Mouse (Mus musculus) intestine, embryonic 15.5 days (tissue): ENCODE measurements at regions not wholly inside any gene's neighbourhood (a gene's known extent, or its start where the extent isn't known, plus 50 kb on each side); places are given as distances from the start of the nearest gene placed in this dataset.
A peak's percentile ranks its signal among the peaks of the same experiment; 100 is the strongest.

Experiments
- ATAC-seq: fragments of 200-750 bp; cut with Nextera tagmentation; 2 replicates; pipeline ENCODE4 v1.8.0; 2017; ENCODE audit warnings: moderate TSS enrichment, moderate library complexity
- H3K27ac ChIP-seq: fragments of 300-500 bp; sonication (generic); 2 replicates; pipeline ENCODE4 v1.5.1; 2015; ENCODE audit warnings: mild to moderate bottlenecking, inconsistent platforms
- H3K27me3 ChIP-seq: fragments of 300-500 bp; sonication (generic); replicated peaks from 2 replicates; pipeline ENCODE4 v1.6.1; 2015; ENCODE audit warnings: inconsistent platforms
- H3K36me3 ChIP-seq: fragments of 300-500 bp; sonication (generic); 2 replicates; pipeline ENCODE4 v1.6.1; 2015; ENCODE audit warnings: inconsistent platforms
- H3K4me1 ChIP-seq: fragments of 300-500 bp; sonication (generic); replicated peaks from 2 replicates; pipeline ENCODE4 v1.6.1; 2015; ENCODE audit warnings: inconsistent platforms
- H3K4me2 ChIP-seq: fragments of 300-500 bp; sonication (generic); replicated peaks from 2 replicates; pipeline ENCODE4 v1.6.1; 2015; ENCODE audit warnings: mild to moderate bottlenecking, inconsistent platforms
- H3K4me3 ChIP-seq: fragments of 300-500 bp; sonication (generic); replicated peaks from 2 replicates; pipeline ENCODE4 v1.5.1; 2015; ENCODE audit warnings: inconsistent platforms
- H3K9ac ChIP-seq: fragments of 300-500 bp; sonication (generic); 2 replicates; pipeline ENCODE4 v1.6.1; 2015; ENCODE audit warnings: inconsistent platforms
- H3K9me3 ChIP-seq: fragments of 300-500 bp; sonication (generic); 2 replicates; pipeline ENCODE4 v1.6.1; 2016; ENCODE audit warnings: inconsistent platforms
- WGBS: fragments of 180-500 bp; shearing (Covaris S2); methylation state at CpG from one replicate; pipeline ENCODE4 v1.1.7; 2015; 5-methylcytosine and 5-hydroxymethylcytosine counted together

DNA sequence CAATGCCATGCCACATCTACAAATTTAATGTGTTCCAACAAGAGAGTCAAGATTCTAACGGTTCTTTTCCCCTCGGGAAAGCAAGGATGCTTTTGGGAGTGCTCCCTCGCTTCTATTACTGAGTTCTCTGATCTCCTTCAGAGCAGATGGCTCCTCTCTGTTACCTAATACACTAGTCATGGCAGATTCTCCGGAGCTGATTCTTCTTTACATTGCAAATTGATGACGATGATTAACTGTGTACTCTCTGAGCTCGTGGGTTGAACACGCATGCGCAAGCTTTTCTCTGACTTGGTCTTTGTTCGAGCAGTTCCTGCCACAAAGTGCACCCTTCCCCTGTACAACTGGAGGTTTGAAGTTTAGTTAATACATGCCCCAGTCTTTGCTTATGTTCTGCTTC, 471.5 kb upstream of the Tenm4 start:
- H3K9ac ChIP-seq = no peak overlapping the region
- no peaks in the 10 kb centered on the region for H3K9me3 ChIP-seq
- no peak overlapping the region for H3K4me2 ChIP-seq
- H3K27me3 ChIP-seq = no peaks in the 10 kb centered on the region
- no peaks in the 10 kb centered on the region for H3K4me1 ChIP-seq
- H3K27ac ChIP-seq = no peak overlapping the region
- WGBS = 75% methylated on average over 9 of the region's 9 CpGs
- ATAC-seq = no peak
- no peak overlapping the region for H3K4me3 ChIP-seq
- H3K36me3 ChIP-seq = no peaks in the 10 kb centered on the region

DNA sequence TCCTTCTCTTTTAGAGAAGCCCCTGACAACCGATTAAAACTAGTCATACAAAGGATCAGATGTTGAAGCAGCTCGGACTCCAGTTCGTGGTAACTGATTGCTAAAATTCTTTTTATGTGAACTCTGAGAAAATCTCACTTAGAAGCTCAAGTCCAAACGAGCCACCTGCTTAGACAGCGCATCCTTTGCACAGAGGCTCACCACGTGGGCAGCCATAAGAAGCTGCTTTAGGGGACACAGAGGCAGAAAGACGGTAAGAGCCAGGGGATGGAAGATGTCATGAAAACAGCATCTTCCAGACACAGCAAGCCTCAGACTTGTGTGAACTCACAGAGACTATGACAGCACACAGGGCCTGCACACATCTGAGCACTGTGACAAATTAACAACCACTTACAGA, 461.0 kb upstream of the Tenm4 start:
- no peaks in the 10 kb centered on the region for H3K27me3 ChIP-seq
- no peak for ATAC-seq
- no peaks in the 10 kb centered on the region for H3K36me3 ChIP-seq
- 76% methylated on average over 7 of the region's 7 CpGs for WGBS
- no peak overlapping the region for H3K27ac ChIP-seq
- H3K9me3 ChIP-seq = no peaks in the 10 kb centered on the region
- no peak overlapping the region for H3K9ac ChIP-seq
- no peak overlapping the region for H3K4me3 ChIP-seq
- H3K4me2 ChIP-seq = no peak overlapping the region
- H3K4me1 ChIP-seq = no peaks in the 10 kb centered on the region

DNA sequence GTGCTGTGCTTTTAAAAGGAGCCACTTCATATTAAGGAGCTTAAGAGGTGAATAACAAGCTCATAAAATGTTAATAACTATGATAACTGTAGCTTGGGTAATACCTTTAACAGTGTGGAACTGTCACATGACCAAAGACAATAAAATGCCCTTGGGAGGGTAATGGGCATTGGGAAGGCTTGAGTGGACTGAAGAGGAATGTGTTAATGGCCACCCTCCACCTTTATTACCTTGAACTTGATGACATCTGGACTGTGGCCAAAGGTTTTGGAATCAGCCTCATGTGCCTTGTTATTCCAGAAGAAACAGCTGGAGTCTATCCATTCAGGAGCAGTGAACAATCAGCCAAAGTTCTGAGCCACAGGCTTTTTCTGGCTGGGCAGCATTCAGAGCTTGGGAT, 451.0 kb upstream of the Tenm4 start:
- no peak overlapping the region for H3K27ac ChIP-seq
- no peak overlapping the region for H3K9ac ChIP-seq
- no peak overlapping the region for H3K4me2 ChIP-seq
- no peaks in the 10 kb centered on the region for H3K36me3 ChIP-seq
- H3K27me3 ChIP-seq = no peaks in the 10 kb centered on the region
- no peak overlapping the region for H3K4me3 ChIP-seq
- no peaks in the 10 kb centered on the region for H3K4me1 ChIP-seq
- ATAC-seq = peak; percentile 74
- no peaks in the 10 kb centered on the region for H3K9me3 ChIP-seq

DNA sequence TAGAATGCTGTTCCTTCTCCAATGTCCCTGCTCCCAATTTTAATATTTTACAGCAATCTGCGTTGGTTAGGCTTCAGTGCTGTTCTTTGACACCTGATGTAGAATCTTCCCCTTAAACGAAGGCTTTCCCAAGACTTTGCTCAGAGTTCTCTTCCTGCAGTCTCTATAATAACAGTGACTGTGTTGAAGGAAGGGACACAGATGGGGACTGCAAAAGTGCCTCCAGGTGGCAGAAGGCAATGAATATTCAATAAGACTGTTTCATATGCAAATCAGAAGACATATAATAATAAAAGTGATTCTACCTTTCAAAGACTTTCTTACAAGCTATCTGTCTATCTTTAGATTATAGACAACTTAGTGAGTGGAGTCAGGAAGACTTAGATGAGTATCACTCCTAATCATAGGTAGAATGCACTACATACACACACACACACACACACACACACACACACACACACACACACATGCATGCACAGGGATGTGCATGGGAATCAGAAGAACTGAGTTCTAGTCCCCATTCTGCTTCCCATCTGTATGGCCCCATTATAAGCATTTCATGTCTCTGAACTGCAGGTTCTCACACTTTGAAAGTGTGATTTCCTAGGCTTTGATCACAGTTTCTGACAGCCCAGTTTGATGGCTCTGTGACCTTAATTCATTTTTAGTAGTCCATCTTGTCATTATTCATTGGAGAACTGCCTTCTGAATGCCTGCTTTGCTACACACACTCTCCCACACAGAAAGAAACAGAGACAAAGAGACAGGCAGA, 445.1 kb upstream of the Tenm4 start:
- Histone ChIP-seq H3K4me3 (no peak overlapping the region), H3K4me1 (no peaks in the 10 kb centered on the region), H3K4me2 (no peak overlapping the region), H3K27ac (no peak overlapping the region), H3K9me3 (no peaks in the 10 kb centered on the region), H3K36me3 (no peaks in the 10 kb centered on the region), H3K27me3 (no peaks in the 10 kb centered on the region), H3K9ac (no peak overlapping the region)
- ATAC-seq = no peak
- 77% methylated on average over 2 of the region's 2 CpGs for WGBS

DNA sequence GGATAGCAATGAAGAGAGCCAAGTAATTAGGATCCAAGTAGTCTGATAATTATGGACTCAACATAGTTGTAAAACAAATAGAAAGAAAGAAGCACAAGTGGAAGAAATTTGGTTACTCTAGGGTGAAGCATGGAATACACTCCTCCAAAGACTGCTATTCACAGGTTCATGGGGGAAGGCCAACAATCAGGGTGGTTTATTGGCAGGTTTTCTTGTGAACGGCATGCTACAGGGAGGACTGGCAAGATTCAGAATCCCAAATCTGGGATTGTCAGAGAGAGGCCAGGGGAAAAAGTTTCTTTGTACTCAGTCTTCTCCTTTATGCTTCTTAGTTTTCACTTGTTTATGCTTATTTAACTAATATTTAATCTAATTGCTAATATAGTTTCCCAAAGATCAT, 437.2 kb upstream of the Tenm4 start:
- no peak overlapping the region for H3K4me2 ChIP-seq
- H3K36me3 ChIP-seq = no peaks in the 10 kb centered on the region
- 83% methylated on average over 1 of the region's 1 CpGs for WGBS
- H3K27me3 ChIP-seq = no peaks in the 10 kb centered on the region
- no peak overlapping the region for H3K27ac ChIP-seq
- no peak for ATAC-seq
- H3K9me3 ChIP-seq = no peaks in the 10 kb centered on the region
- no peaks in the 10 kb centered on the region for H3K4me1 ChIP-seq
- H3K9ac ChIP-seq = no peak overlapping the region
- no peak overlapping the region for H3K4me3 ChIP-seq

DNA sequence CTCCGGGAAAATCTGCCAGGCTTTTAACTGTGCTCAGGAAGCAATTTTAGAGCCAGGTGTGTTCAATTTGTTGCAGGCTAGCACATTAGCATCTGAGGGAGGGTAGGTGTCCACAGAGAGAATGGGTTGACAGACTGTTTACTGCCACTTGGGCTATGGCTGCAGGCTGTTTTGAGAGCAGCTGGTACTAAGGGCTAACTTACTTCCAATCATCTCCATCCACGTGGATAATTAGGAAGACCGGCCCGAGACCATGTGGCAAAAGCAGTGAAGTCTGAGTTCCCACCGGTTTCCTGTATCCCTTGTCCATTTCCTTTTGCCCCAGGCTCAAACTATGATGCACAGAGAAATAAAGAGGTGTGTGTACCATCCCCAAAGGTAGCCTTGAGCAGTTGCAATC, 436.5 kb upstream of the Tenm4 start:
- H3K36me3 ChIP-seq = no peaks in the 10 kb centered on the region
- no peak overlapping the region for H3K4me2 ChIP-seq
- H3K27me3 ChIP-seq = no peaks in the 10 kb centered on the region
- H3K4me3 ChIP-seq = no peak overlapping the region
- 75% methylated on average over 5 of the region's 5 CpGs for WGBS
- H3K4me1 ChIP-seq = no peaks in the 10 kb centered on the region
- H3K9me3 ChIP-seq = no peaks in the 10 kb centered on the region
- no peak overlapping the region for H3K27ac ChIP-seq
- ATAC-seq = no peak
- no peak overlapping the region for H3K9ac ChIP-seq

DNA sequence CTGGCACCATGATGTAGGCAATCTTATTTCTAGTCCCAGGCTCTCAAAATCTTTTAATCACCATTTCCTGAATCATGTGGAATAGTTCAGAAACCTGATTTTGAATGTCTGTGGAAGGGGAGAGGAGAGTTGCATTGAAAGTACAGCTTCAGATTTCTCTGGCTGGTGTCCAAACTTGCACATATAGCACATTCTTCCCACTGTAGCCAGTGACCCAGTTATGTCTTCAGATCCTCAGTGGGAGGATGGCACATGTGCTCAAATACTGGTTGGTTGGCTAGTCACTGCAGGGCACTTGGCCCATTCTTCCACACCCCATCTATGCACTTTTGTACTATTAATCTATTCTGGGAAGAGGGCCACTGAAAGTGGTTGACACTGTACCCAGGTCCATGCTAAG, 434.3 kb upstream of the Tenm4 start:
- H3K4me1 ChIP-seq = no peaks in the 10 kb centered on the region
- ATAC-seq = no peak
- no peak overlapping the region for H3K27ac ChIP-seq
- no peak overlapping the region for H3K4me3 ChIP-seq
- no peaks in the 10 kb centered on the region for H3K9me3 ChIP-seq
- H3K4me2 ChIP-seq = no peak overlapping the region
- H3K36me3 ChIP-seq = no peaks in the 10 kb centered on the region
- H3K9ac ChIP-seq = no peak overlapping the region
- no peaks in the 10 kb centered on the region for H3K27me3 ChIP-seq

DNA sequence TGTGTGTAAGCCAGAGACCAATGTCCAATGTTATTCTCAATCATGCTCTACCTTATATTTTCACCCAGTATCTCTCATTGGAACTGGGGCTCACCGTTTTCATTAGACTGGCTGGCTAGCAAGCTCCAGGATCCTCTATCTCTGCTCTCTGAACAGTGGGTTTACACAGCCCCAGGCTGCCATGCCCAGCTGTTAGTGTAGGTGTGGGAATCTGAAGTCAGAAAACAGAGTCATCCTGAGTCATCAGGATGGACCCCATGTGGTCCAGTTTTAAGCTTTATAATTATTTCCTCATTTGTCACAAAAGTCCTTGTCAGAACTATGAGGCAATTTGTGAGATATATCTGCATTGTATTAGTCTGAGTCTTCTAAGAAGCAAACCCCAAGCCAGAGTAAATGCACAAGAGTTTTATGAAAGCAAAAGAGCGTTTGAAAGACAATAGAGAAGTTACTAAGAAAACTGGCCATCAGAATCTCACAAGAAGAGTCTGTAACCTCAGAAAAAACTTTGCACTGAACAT, 432.3 kb upstream of the Tenm4 start:
- ATAC-seq = no peak
- H3K4me1 ChIP-seq = no peaks in the 10 kb centered on the region
- no peak overlapping the region for H3K4me3 ChIP-seq
- no peak overlapping the region for H3K9ac ChIP-seq
- WGBS = 72% methylated on average over 2 of the region's 2 CpGs
- H3K36me3 ChIP-seq = no peaks in the 10 kb centered on the region
- H3K27ac ChIP-seq = no peak overlapping the region
- H3K9me3 ChIP-seq = no peaks in the 10 kb centered on the region
- no peaks in the 10 kb centered on the region for H3K27me3 ChIP-seq
- H3K4me2 ChIP-seq = no peak overlapping the region

DNA sequence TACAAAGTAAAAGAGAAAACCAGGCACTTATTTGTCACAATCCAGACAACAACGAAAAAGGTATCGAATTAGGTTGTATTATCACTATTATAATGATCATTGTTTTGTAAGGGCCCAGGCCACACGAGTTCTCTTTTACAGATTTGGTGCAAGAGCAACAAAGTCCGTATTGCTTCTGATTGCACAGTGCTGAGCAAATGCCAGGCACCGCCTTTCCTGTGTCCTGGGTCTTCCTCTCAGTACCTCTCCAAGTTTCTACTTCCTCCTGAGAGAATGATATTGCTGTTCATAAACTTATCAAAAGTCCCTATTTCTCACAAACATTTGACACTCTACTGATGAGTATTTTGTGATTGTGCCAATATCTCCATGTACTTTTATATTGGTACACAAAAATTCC, 431.3 kb upstream of the Tenm4 start:
- Histone ChIP-seq H3K9me3 (no peaks in the 10 kb centered on the region), H3K4me2 (no peak overlapping the region), H3K4me3 (no peak overlapping the region), H3K27me3 (no peaks in the 10 kb centered on the region), H3K4me1 (no peaks in the 10 kb centered on the region), H3K27ac (no peak overlapping the region), H3K9ac (no peak overlapping the region), H3K36me3 (no peaks in the 10 kb centered on the region)
- 82% methylated on average over 5 of the region's 5 CpGs for WGBS
- no peak for ATAC-seq

DNA sequence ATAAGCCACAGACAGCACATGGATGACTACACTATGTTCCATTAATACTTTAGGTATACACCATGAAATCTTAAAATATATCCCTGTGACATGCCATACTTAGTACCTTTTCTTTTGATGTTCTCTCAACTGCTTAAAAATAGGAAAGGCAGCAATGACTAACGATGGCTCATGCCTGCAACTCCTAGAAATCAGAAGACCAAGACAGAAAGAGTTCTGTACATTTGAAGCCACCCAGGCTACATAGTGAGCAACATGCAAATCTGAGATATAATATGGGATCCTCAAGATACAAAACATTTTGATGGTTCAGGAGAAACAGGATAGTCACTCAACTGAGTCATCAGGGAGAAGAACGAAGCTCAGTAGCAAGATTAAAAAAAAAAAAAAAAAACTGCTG, 412.7 kb upstream of the Tenm4 start:
- Histone ChIP-seq H3K27me3 (no peaks in the 10 kb centered on the region), H3K27ac (no peak overlapping the region), H3K9me3 (no peaks in the 10 kb centered on the region), H3K4me2 (no peak overlapping the region), H3K9ac (no peak overlapping the region), H3K4me3 (no peak overlapping the region), H3K36me3 (no peaks in the 10 kb centered on the region), H3K4me1 (no peaks in the 10 kb centered on the region)
- WGBS = 81% methylated on average over 2 of the region's 2 CpGs
- ATAC-seq = no peak

DNA sequence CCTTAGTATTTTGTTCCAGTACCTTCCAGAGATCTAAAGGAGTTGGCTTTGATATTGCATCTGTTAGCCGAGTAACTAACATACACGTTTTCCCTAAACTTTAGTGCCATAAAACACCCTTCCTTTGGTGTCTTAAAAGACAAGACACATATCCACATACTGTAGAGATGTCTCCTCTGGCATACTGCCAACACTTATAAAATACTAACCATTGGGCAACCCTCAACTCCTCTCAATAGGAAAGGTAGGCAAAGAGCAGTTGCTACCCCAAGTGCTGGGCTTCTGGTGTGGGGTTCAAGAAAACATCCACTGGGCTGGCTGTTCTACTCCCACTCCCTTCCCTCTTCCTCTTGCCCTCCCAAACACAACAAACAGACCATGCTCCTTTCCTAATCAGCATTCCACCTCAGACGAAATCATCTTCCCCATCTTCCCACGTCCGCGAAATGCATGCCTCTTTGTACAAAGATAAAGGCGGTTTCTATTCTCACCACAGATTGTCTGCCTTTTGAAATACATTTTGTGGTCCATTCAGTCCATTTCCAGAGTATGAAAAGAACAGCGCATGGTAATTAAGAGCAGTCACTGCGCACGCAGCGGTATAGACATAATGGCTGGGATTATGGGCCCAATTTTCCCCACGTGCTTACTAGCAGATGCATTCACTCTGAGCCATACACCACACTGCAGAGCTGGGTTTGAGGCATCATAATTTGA, 409.9 kb upstream of the Tenm4 start:
- Histone ChIP-seq H3K4me2 (no peak overlapping the region), H3K4me1 (no peaks in the 10 kb centered on the region), H3K27ac (no peak overlapping the region), H3K27me3 (no peaks in the 10 kb centered on the region), H3K9ac (no peak overlapping the region), H3K36me3 (no peaks in the 10 kb centered on the region), H3K9me3 (no peaks in the 10 kb centered on the region), H3K4me3 (no peak overlapping the region)
- no peak for ATAC-seq
- 87% methylated on average over 12 of the region's 12 CpGs for WGBS

DNA sequence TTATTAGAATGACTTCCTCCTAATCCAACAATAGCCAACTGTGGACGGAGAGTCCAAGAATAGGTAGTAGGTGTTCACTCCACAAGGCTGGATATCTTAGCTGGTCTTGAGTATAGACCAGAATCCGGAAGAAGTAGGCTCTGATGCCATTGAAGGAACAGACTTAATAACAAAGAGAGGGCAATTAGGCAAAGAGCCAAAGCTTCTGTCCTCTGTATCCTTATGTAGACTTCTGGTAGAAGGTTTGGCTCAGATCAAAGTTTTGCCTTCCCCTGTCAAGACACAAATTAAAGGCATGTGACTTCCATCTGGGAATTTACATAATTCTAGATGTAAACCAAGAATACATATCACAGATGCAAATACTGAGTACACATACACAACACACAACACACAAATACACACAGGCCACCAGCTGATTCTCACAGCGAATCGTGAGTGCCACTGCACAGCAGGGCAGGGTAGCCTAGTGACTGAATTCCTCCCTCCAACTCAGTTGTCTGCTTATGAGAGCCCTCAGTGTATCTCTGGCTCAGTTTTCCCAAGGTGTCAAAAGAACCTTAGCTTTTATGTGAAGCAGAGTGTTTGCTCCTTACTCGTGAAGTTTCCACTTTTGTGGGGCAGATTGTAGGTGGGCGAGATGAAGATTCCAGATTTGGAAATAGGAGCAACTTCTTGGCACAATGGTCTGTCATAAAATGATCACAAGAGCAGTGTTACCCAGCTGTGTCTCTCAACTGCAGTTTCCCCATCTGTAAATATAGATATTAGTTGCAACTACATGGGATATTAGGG, 404.5 kb upstream of the Tenm4 start:
- Histone ChIP-seq H3K4me3 (no peak overlapping the region), H3K4me1 (no peaks in the 10 kb centered on the region), H3K9ac (no peak overlapping the region), H3K9me3 (no peaks in the 10 kb centered on the region), H3K27me3 (no peaks in the 10 kb centered on the region), H3K4me2 (no peak overlapping the region), H3K27ac (no peak overlapping the region), H3K36me3 (no peaks in the 10 kb centered on the region)
- 84% methylated on average over 6 of the region's 6 CpGs for WGBS
- no peak for ATAC-seq
